Mouse (Mus musculus) brain, embryonic 14.5 days (tissue): Measurements from ENCODE around the gene Gm20498.

Experiments
- CTCF ChIP-seq: fragments of 200-500 bp; IDR thresholded peaks from 2 replicates; pipeline ENCODE4 v1.5.1; 2012; ENCODE audit warnings: inconsistent platforms, mild to moderate bottlenecking, moderate library complexity, borderline replicate concordance; ENCODE audit not compliant: insufficient read depth, insufficient read length; ENCODE audit errors: extremely low read depth
- POLR2A ChIP-seq: fragments of 200-500 bp; IDR thresholded peaks from 2 replicates; pipeline ENCODE4 v1.6.1; 2012; ENCODE audit warnings: mild to moderate bottlenecking, inconsistent platforms, borderline replicate concordance; ENCODE audit not compliant: poor library complexity, insufficient read depth, insufficient read length, severe bottlenecking; ENCODE audit errors: extremely low read depth

DNA sequence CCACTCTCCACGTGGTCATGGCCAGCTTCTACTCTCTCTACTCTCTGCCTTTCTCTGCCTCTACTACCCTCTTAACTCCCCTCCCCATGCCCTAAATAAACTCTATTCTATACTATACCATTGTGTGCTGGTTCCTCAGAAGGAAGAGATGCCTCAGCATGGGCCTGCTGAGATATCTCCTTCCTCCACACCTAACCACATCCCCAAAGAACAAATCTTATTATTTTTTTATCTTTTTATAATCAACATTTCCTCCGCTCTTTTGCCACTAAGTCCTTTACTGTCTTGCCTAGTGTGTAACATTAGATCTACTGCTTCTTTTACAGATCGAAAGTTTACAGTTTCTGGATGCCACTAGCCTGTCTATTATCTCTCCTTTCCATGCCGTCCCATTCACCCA lies 14.5 kb upstream of the Gm20498 start:
- TF ChIP-seq CTCF = no peak
- TF ChIP-seq POLR2A = no peak
